Mouse (Mus musculus) myocyte (in vitro differentiated cells): ENCODE data around the gene Plxnb1. TPM values are rescaled to one million over a fixed set of nuclear protein-coding genes. Genes with fewer than 3 reads are reported as not detected.

Experiments used
- H3K27me3 ChIP-seq: one replicate; pipeline ENCODE4 v1.6.1; 2011; ENCODE audit not compliant: control insufficient read depth, insufficient read depth, insufficient read length
- H3K36me3 ChIP-seq: one replicate; pipeline ENCODE4 v1.6.1; 2011; ENCODE audit not compliant: control insufficient read depth, insufficient read depth
- H3K4me2 ChIP-seq: one replicate; pipeline ENCODE4 v1.6.1; 2011; ENCODE audit warnings: low read depth, control low read depth
- H3K4me3 ChIP-seq: one replicate; pipeline ENCODE4 v1.5.1; 2011; ENCODE audit warnings: mild to moderate bottlenecking, control low read depth, moderate library complexity
- H3K79me2 ChIP-seq: one replicate; pipeline ENCODE4 v1.6.1; 2011; ENCODE audit not compliant: control insufficient read depth, insufficient read depth
- H3ac ChIP-seq: one replicate; pipeline ENCODE4 v1.6.1; 2011; ENCODE audit not compliant: control insufficient read depth, insufficient read length
- CEBPB ChIP-seq: IDR thresholded peaks from 2 replicates; pipeline ENCODE4 v1.6.1; 2011; ENCODE audit warnings: mild to moderate bottlenecking, moderate library complexity; ENCODE audit not compliant: poor library complexity, insufficient read depth, severe bottlenecking
- E2F4 ChIP-seq: IDR thresholded peaks from one replicate; pipeline ENCODE4 v1.6.1; 2011; ENCODE audit warnings: mild to moderate bottlenecking, control low read depth, moderate library complexity; ENCODE audit not compliant: insufficient read depth
- MAX ChIP-seq: IDR thresholded peaks from one replicate; pipeline ENCODE4 v1.6.1; 2011; ENCODE audit warnings: low read depth, mild to moderate bottlenecking, control low read depth
- MYOD1 ChIP-seq, 3 experiments: IDR thresholded peaks; one replicate each; pipeline ENCODE4 v1.6.1; 2011; ENCODE audit warnings: control low read depth in 2 of 3, low read depth in 2 of 3, mild to moderate bottlenecking in 2 of 3, moderate library complexity in 1 of 3; ENCODE audit not compliant: insufficient read length in 2 of 3, control insufficient read depth in 1 of 3
- MYOG ChIP-seq, 3 experiments: IDR thresholded peaks; one replicate each; pipeline ENCODE4 v1.6.1; 2011; ENCODE audit warnings: control low read depth in 2 of 3, low read depth in 2 of 3, mild to moderate bottlenecking in 2 of 3; ENCODE audit not compliant: insufficient read length in 2 of 3, control insufficient read depth in 1 of 3, insufficient read depth in 1 of 3
- POLR2A ChIP-seq: IDR thresholded peaks from one replicate; pipeline ENCODE4 v1.6.1; 2011; ENCODE audit warnings: low read depth, mild to moderate bottlenecking, control low read depth, moderate library complexity; ENCODE audit not compliant: insufficient read length
- POLR2AphosphoS2 ChIP-seq: IDR thresholded peaks from one replicate; pipeline ENCODE4 v1.6.1; 2011; ENCODE audit warnings: low read depth, control low read depth; ENCODE audit not compliant: insufficient read length
- REST ChIP-seq: IDR thresholded peaks from one replicate; pipeline ENCODE4 v1.6.1; 2011; ENCODE audit warnings: mild to moderate bottlenecking, control low read depth, moderate library complexity; ENCODE audit not compliant: insufficient read depth, insufficient read length
- SRF ChIP-seq: IDR thresholded peaks from one replicate; pipeline ENCODE4 v1.6.1; 2011; ENCODE audit warnings: low read depth; ENCODE audit not compliant: control insufficient read depth, insufficient read length
- TCF12 ChIP-seq: IDR thresholded peaks from one replicate; pipeline ENCODE4 v1.6.1; 2011; ENCODE audit warnings: mild to moderate bottlenecking, control low read depth; ENCODE audit not compliant: poor library complexity, insufficient read depth, severe bottlenecking
- TCF3 ChIP-seq: IDR thresholded peaks from one replicate; pipeline ENCODE4 v1.6.1; 2011; ENCODE audit warnings: low read depth, control low read depth; ENCODE audit not compliant: insufficient read length
- USF1 ChIP-seq: IDR thresholded peaks from one replicate; pipeline ENCODE4 v1.6.1; 2011; ENCODE audit warnings: low read depth, mild to moderate bottlenecking, control low read depth, moderate library complexity
- polyA plus RNA-seq: library from polyadenylated mRNA; unstranded; fragments of >200 nt; fragmentation: generic; extraction: Trizol; gene quantifications from one replicate; pipeline ENCODE4 v1.2.1, GENCODE M21; 2012; ENCODE audit warnings: missing spikeins

Gene Plxnb1
- polyA plus RNA-seq, 1 experiment, result 6.1 TPM

DNA sequence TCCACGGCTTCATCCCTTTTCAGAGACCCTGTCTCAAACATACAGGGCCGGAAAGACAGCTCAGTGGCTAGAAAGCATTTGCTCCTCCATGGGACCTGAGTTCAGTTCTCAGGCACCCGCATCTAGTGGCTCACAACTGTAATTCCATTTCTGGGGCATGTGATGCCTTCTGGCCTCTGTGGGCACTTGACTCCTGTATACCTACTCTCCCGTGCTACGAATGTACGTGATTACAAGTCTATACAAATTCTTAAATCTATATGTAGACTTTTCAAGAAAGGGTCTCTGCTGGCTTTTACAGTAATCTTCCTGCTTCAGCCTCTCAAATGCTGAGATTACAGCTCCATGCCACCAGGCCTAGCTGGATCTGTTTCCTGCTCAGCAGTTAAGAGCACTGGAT, 25.8 kb downstream of the Plxnb1 start:
- H3K4me3 ChIP-seq, result no peak overlapping the region
- H3K27me3 ChIP-seq, result no peaks in the 10 kb centered on the region
- TF ChIP-seq MYOG (IDR thresholded peaks at IDR 0.05; ENCODE audit: control insufficient read depth in 1 of 3, insufficient read depth in 1 of 3, insufficient read length in 2 of 3, low read depth in 2 of 3), result no peak
- H3ac ChIP-seq, result no peak overlapping the region
- no peaks in the 10 kb centered on the region for H3K79me2 ChIP-seq
- no peak overlapping the region for H3K4me2 ChIP-seq
- H3K36me3 ChIP-seq, result no peaks in the 10 kb centered on the region

- Histone ChIP-seq H3ac (no peak overlapping the region), H3K4me3 (no peak overlapping the region), H3K79me2 (no peaks in the 10 kb centered on the region), H3K27me3 (no peaks in the 10 kb centered on the region), H3K36me3 (no peaks in the 10 kb centered on the region), H3K4me2 (no peak overlapping the region)
- TF ChIP-seq TCF12 (no peak), MAX (no peak)
Observed at GRCm38 (mm10) chr9:109122553-109123085, 27.4 kb downstream of the Plxnb1 start.

DNA sequence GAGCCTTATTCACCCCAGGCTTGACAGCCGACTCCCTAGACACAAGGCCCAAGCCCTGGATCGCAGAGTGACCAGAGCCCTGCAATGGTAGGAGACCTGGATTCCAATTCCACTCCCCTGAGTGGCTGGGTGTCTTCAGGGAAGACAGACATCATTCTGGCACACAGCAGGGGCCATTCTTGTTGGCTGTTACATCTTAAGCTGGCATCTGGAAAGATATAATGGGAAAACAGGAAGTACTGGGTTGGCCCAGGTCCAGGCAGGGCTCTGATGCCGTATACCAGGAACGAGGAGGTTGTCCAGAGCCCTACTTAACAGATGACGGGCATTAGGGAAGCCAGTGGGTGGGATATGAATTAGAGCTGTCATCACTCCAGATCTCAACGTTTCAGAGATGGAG, 28.1 kb downstream of the Plxnb1 start:
- no peak overlapping the region for H3ac ChIP-seq
- H3K27me3 ChIP-seq, result no peaks in the 10 kb centered on the region
- no peak overlapping the region for H3K4me3 ChIP-seq
- no peaks in the 10 kb centered on the region for H3K79me2 ChIP-seq
- H3K4me2 ChIP-seq, result no peak overlapping the region
- no peak for TF ChIP-seq MYOG (IDR thresholded peaks at IDR 0.05; ENCODE audit: control insufficient read depth in 1 of 3, insufficient read depth in 1 of 3, insufficient read length in 2 of 3, low read depth in 2 of 3)
- TF ChIP-seq USF1, result no peak
- H3K36me3 ChIP-seq, result no peaks in the 10 kb centered on the region

- no peaks in the 10 kb centered on the region for H3K27me3 ChIP-seq
- no peaks in the 10 kb centered on the region for H3K79me2 ChIP-seq
- H3K4me3 ChIP-seq, result no peak overlapping the region
- no peak overlapping the region for H3K4me2 ChIP-seq
- no peak overlapping the region for H3ac ChIP-seq
- no peaks in the 10 kb centered on the region for H3K36me3 ChIP-seq
- TF ChIP-seq POLR2A (no peak), POLR2AphosphoS2 (no peak), MAX (no peak), SRF (no peak), E2F4 (no peak), CEBPB (no peak), REST (no peak), TCF12 (no peak), MYOG (IDR thresholded peaks at IDR 0.05; ENCODE audit: control insufficient read depth in 1 of 3, insufficient read depth in 1 of 3, insufficient read length in 2 of 3, low read depth in 2 of 3) (no peak), TCF3 (no peak), MYOD1 (IDR thresholded peaks at IDR 0.05; ENCODE audit: control insufficient read depth in 1 of 3, insufficient read length in 2 of 3, low read depth in 2 of 3) (no peak)
Observed at GRCm38 (mm10) chr9:109124164-109124563, 29.0 kb downstream of the Plxnb1 start.

- no peaks in the 10 kb centered on the region for H3K36me3 ChIP-seq
- TF ChIP-seq USF1 (no peak), MYOG (IDR thresholded peaks at IDR 0.05; ENCODE audit: control insufficient read depth in 1 of 3, insufficient read depth in 1 of 3, insufficient read length in 2 of 3, low read depth in 2 of 3) (no peak), TCF12 (no peak), CEBPB (no peak), SRF (no peak), POLR2AphosphoS2 (no peak)
- H3K79me2 ChIP-seq, result no peaks in the 10 kb centered on the region
- H3K27me3 ChIP-seq, result no peaks in the 10 kb centered on the region
- no peak overlapping the region for H3ac ChIP-seq
- no peak overlapping the region for H3K4me3 ChIP-seq
- H3K4me2 ChIP-seq, result no peak overlapping the region
Observed at GRCm38 (mm10) chr9:109125043-109125442, 29.9 kb downstream of the Plxnb1 start.

DNA sequence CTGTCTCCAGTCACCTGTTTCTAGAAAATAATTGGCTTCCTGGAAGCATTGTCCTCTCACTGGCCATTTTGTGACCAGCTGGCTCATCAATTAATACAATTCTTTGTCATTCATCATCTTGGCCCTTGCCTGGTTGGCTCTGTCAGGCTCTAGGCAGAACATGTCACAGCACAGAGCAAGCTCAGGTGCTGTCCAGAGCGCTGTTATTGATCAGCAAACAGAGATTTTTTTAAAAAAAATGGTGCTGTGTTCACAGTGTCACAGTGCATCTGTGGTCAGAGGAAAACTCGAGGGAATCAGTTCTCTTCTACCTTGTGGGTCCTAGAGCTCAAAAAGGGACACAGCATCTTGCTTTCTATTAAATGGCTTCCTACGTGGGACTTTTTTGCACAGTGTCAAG, 30.3 kb downstream of the Plxnb1 start:
- Histone ChIP-seq H3ac (no peak overlapping the region), H3K36me3 (no peaks in the 10 kb centered on the region), H3K4me2 (no peak overlapping the region), H3K4me3 (no peak overlapping the region), H3K27me3 (no peaks in the 10 kb centered on the region), H3K79me2 (no peaks in the 10 kb centered on the region)
- no peak for TF ChIP-seq POLR2AphosphoS2
- TF ChIP-seq CEBPB, result no peak
